Mouse (Mus musculus) neural tube, embryonic 11.5 days (tissue): ENCODE results near the gene Gar1. TPM values are rescaled to one million over a fixed set of nuclear protein-coding genes. Genes with fewer than 3 reads are reported as not detected.

ENCODE experiments used
- ATAC-seq: fragments of 200-750 bp; cut with Nextera tagmentation; 2 replicates; pipeline ENCODE4 v1.8.0; 2017; ENCODE audit warnings: moderate number of reproducible peaks, mild to moderate bottlenecking, moderate TSS enrichment, moderate library complexity; ENCODE audit not compliant: insufficient read depth, low FRiP score, low TSS enrichment
- DNase-seq: peaks from one replicate; pipeline ENCODE4 v3.0.0-alpha.2; 2015; ENCODE audit warnings: low spot score
- H3K27ac ChIP-seq: fragments of 300-500 bp; sonication (generic); 2 replicates; pipeline ENCODE4 v1.5.1; 2014; ENCODE audit warnings: low read depth, mild to moderate bottlenecking, low read length
- H3K27me3 ChIP-seq: fragments of 300-500 bp; sonication (generic); 2 replicates; pipeline ENCODE4 v1.6.1; 2014; ENCODE audit warnings: mild to moderate bottlenecking, low read length, mixed read lengths; ENCODE audit not compliant: control insufficient read depth, insufficient read depth
- H3K36me3 ChIP-seq: fragments of 300-500 bp; sonication (generic); 2 replicates; pipeline ENCODE4 v1.6.1; 2014; ENCODE audit warnings: mild to moderate bottlenecking, low read length, moderate library complexity, mixed read lengths; ENCODE audit not compliant: control insufficient read depth, insufficient read depth
- H3K4me1 ChIP-seq: fragments of 300-500 bp; sonication (generic); 2 replicates; pipeline ENCODE4 v1.6.1; 2014; ENCODE audit warnings: low read length, mixed read lengths; ENCODE audit not compliant: control insufficient read depth, insufficient read depth
- H3K4me2 ChIP-seq: fragments of 300-500 bp; sonication (generic); 2 replicates; pipeline ENCODE4 v1.6.1; 2014; ENCODE audit warnings: low read depth, mild to moderate bottlenecking, moderate library complexity
- H3K4me3 ChIP-seq: fragments of 300-500 bp; sonication (generic); 2 replicates; pipeline ENCODE4 v1.5.1; 2014; ENCODE audit warnings: low read depth, low read length
- H3K9ac ChIP-seq: fragments of 300-500 bp; sonication (generic); 2 replicates; pipeline ENCODE4 v1.6.1; 2014; ENCODE audit warnings: mild to moderate bottlenecking, low read length
- H3K9me3 ChIP-seq: fragments of 300-500 bp; sonication (generic); 2 replicates; pipeline ENCODE4 v1.6.1; 2016; ENCODE audit warnings: low read length; ENCODE audit not compliant: control insufficient read depth
- WGBS: fragments of 180-500 bp; shearing (Covaris S2); extraction: QIAGEN DNeasy Blood & Tissue Kit; methylation state at CpG from one replicate; pipeline ENCODE4 v1.1.7; 2014; 5-methylcytosine and 5-hydroxymethylcytosine counted together
- polyA plus RNA-seq: library from polyadenylated mRNA; unstranded; fragments of >200 nt; fragmentation: Nextera tagmentation; extraction: Ambion mirVana; gene quantifications from 2 replicates; pipeline ENCODE4 v1.2.1, GENCODE M21; 2014

Gene Gar1
- polyA plus RNA-seq, 1 experiment from 2014 or later: 50.2 TPM

- no peak for ATAC-seq
- WGBS: 92% methylated on average over 5 of the region's 5 CpGs
- Histone ChIP-seq H3K9ac (no peak overlapping the region), H3K36me3 (no peaks in the 10 kb centered on the region), H3K9me3 (no peaks in the 10 kb centered on the region), H3K4me3 (no peak overlapping the region), H3K27me3 (no peaks in the 10 kb centered on the region), H3K4me1 (no peaks in the 10 kb centered on the region), H3K27ac (no peak overlapping the region), H3K4me2 (no peak overlapping the region)
- DNase-seq: no peak
Observed at GRCm38 (mm10) chr3:129793801-129794200, 37.4 kb downstream of the Gar1 start.

- 92% methylated on average over 3 of the region's 3 CpGs for WGBS
- no peak for ATAC-seq
Observed at GRCm38 (mm10) chr3:129782746-129783145, 48.5 kb downstream of the Gar1 start.

GRCm38 (mm10) chr3:129781435-129781834 lies 49.8 kb downstream of the Gar1 start:
- H3K4me3 ChIP-seq: no peak overlapping the region
- no peaks in the 10 kb centered on the region for H3K4me1 ChIP-seq
- ATAC-seq (no peak), DNase-seq (no peak)
- H3K9ac ChIP-seq: no peak overlapping the region
- no peak overlapping the region for H3K27ac ChIP-seq
- no peaks in the 10 kb centered on the region for H3K27me3 ChIP-seq
- 52% methylated on average over 10 of the region's 10 CpGs for WGBS
- H3K9me3 ChIP-seq: no peaks in the 10 kb centered on the region
- H3K4me2 ChIP-seq: no peak overlapping the region
- H3K36me3 ChIP-seq: no peaks in the 10 kb centered on the region

More at GRCm38 (mm10) chr3:129782746-129783145, 48.5 kb downstream of the Gar1 start:
- no peak for DNase-seq
- Histone ChIP-seq H3K4me1 (no peaks in the 10 kb centered on the region), H3K4me2 (no peak overlapping the region), H3K4me3 (no peak overlapping the region), H3K27ac (no peak overlapping the region), H3K36me3 (no peaks in the 10 kb centered on the region), H3K9me3 (no peaks in the 10 kb centered on the region), H3K27me3 (no peaks in the 10 kb centered on the region), H3K9ac (no peak overlapping the region)

Other genes starting within 250 kb of the Gar1 start
- gene Egf, start 76.1 kb downstream of the Gar1 start, polyA plus RNA-seq: 0.59 and 1.7 TPM in 2 replicates
- gene Lrit3, start 27.4 kb downstream of the Gar1 start, polyA plus RNA-seq: not detected in 2 replicates
- gene Rrh, start 8.8 kb downstream of the Gar1 start, polyA plus RNA-seq: not detected in 2 replicates
- 0.15 TPM in 1 of 2 replicates, not detected in the other for gene Cfi, start 4.5 kb upstream of the Gar1 start, polyA plus RNA-seq
- 20.9 and 22.9 TPM in 2 replicates for gene Pla2g12a, start 47.2 kb upstream of the Gar1 start, polyA plus RNA-seq
- gene Casp6, start 70.0 kb upstream of the Gar1 start, polyA plus RNA-seq: 58.5 and 60.4 TPM in 2 replicates
- 1.0 and 1.5 TPM in 2 replicates for gene Mcub, start 138.8 kb upstream of the Gar1 start, polyA plus RNA-seq
- gene Sec24b, start 230.2 kb upstream of the Gar1 start, polyA plus RNA-seq: 33.0 and 35.6 TPM in 2 replicates